Mouse (Mus musculus): ENCODE data around the gene BC048562. TPM values are rescaled to one million over a fixed set of nuclear protein-coding genes. Genes with fewer than 3 reads are reported as not detected.

The BC048562 gene
- polyA plus RNA-seq, 1 experiment: 100 TPM

GRCm38 (mm10) chr9:108398324-108398723, 38.0 kb upstream of the BC048562 start:
- Histone ChIP-seq H3K36me3 (ENCODE audit: control insufficient read depth, insufficient read depth, low read length) (peaks cover 12% of the 10 kb centered on the region), H3K4me1 (ENCODE audit: control insufficient read depth, insufficient read depth, low read length) (peaks cover 3% of the 10 kb centered on the region), H3K27ac (ENCODE audit: control insufficient read depth, insufficient read depth, low read depth, low read length) (no peak overlapping the region), H3K27me3 (ENCODE audit: control insufficient read depth, insufficient read depth, low read length) (no peaks in the 10 kb centered on the region), H3K4me3 (ENCODE audit: control insufficient read depth, low read depth, low read length) (no peak overlapping the region)
- TF ChIP-seq CTCF (IDR thresholded peaks at IDR 0.05; ENCODE audit: control insufficient read depth, insufficient read depth, insufficient replicate concordance, low read depth, low read length) (no peak), POLR2A (IDR thresholded peaks at IDR 0.05; ENCODE audit: control insufficient read depth, low read depth, low read length) (no peak)

- TF ChIP-seq CTCF (IDR thresholded peaks at IDR 0.05; ENCODE audit: control insufficient read depth, insufficient read depth, insufficient replicate concordance, low read depth, low read length) (no peak), POLR2A (IDR thresholded peaks at IDR 0.05; ENCODE audit: control insufficient read depth, low read depth, low read length) (peak; percentile 23; the same call in 1 of the 2 replicates)
- Histone ChIP-seq H3K36me3 (ENCODE audit: control insufficient read depth, insufficient read depth, low read length) (peaks cover 8% of the 10 kb centered on the region), H3K4me3 (ENCODE audit: control insufficient read depth, low read depth, low read length) (peak overlapping the region; percentile 53), H3K27me3 (ENCODE audit: control insufficient read depth, insufficient read depth, low read length) (no peaks in the 10 kb centered on the region), H3K4me1 (ENCODE audit: control insufficient read depth, insufficient read depth, low read length) (peaks cover 4% of the 10 kb centered on the region), H3K27ac (ENCODE audit: control insufficient read depth, insufficient read depth, low read depth, low read length) (peak overlapping the region; percentile 89)
These were observed 34.9 kb upstream of the BC048562 start for GRCm38 (mm10) chr9:108401186-108401960.

GRCm38 (mm10) chr9:108403081-108403480, 33.2 kb upstream of the BC048562 start:
- Histone ChIP-seq H3K27ac (ENCODE audit: control insufficient read depth, insufficient read depth, low read depth, low read length) (peak overlapping the region; percentile 46; the same call in 1 of the 2 replicates), H3K4me3 (ENCODE audit: control insufficient read depth, low read depth, low read length) (peak overlapping the region; percentile 20; the same call in 1 of the 2 replicates), H3K4me1 (ENCODE audit: control insufficient read depth, insufficient read depth, low read length) (peaks cover 4% of the 10 kb centered on the region), H3K27me3 (ENCODE audit: control insufficient read depth, insufficient read depth, low read length) (no peaks in the 10 kb centered on the region), H3K36me3 (ENCODE audit: control insufficient read depth, insufficient read depth, low read length) (peaks cover 5% of the 10 kb centered on the region)
- TF ChIP-seq POLR2A (IDR thresholded peaks at IDR 0.05; ENCODE audit: control insufficient read depth, low read depth, low read length) (no peak), CTCF (IDR thresholded peaks at IDR 0.05; ENCODE audit: control insufficient read depth, insufficient read depth, insufficient replicate concordance, low read depth, low read length) (no peak)

- no peak overlapping the region for H3K4me3 ChIP-seq (ENCODE audit: control insufficient read depth, low read depth, low read length)
- TF ChIP-seq CTCF (IDR thresholded peaks at IDR 0.05; ENCODE audit: control insufficient read depth, insufficient read depth, insufficient replicate concordance, low read depth, low read length) (no peak), POLR2A (IDR thresholded peaks at IDR 0.05; ENCODE audit: control insufficient read depth, low read depth, low read length) (no peak)
- H3K36me3 ChIP-seq (ENCODE audit: control insufficient read depth, insufficient read depth, low read length): peaks cover 5% of the 10 kb centered on the region
- peaks cover 4% of the 10 kb centered on the region for H3K4me1 ChIP-seq (ENCODE audit: control insufficient read depth, insufficient read depth, low read length)
- peak overlapping the region; percentile 43 for H3K27ac ChIP-seq (ENCODE audit: control insufficient read depth, insufficient read depth, low read depth, low read length)
- H3K27me3 ChIP-seq (ENCODE audit: control insufficient read depth, insufficient read depth, low read length): no peaks in the 10 kb centered on the region
These were observed 31.8 kb upstream of the BC048562 start for GRCm38 (mm10) chr9:108404451-108404850.

- TF ChIP-seq CTCF (IDR thresholded peaks at IDR 0.05; ENCODE audit: control insufficient read depth, insufficient read depth, insufficient replicate concordance, low read depth, low read length): no peak
- no peak for TF ChIP-seq POLR2A (IDR thresholded peaks at IDR 0.05; ENCODE audit: control insufficient read depth, low read depth, low read length)
- Histone ChIP-seq H3K27ac (ENCODE audit: control insufficient read depth, insufficient read depth, low read depth, low read length) (no peak overlapping the region), H3K27me3 (ENCODE audit: control insufficient read depth, insufficient read depth, low read length) (no peaks in the 10 kb centered on the region), H3K4me3 (ENCODE audit: control insufficient read depth, low read depth, low read length) (no peak overlapping the region), H3K36me3 (ENCODE audit: control insufficient read depth, insufficient read depth, low read length) (no peaks in the 10 kb centered on the region), H3K4me1 (ENCODE audit: control insufficient read depth, insufficient read depth, low read length) (peaks cover 2% of the 10 kb centered on the region; the same call in 1 of the 2 replicates)
These were observed 26.7 kb upstream of the BC048562 start for GRCm38 (mm10) chr9:108409535-108409934.

GRCm38 (mm10) chr9:108411381-108411942, 24.8 kb upstream of the BC048562 start:
- H3K4me3 ChIP-seq (ENCODE audit: control insufficient read depth, low read depth, low read length): no peak overlapping the region
- H3K4me1 ChIP-seq (ENCODE audit: control insufficient read depth, insufficient read depth, low read length): no peaks in the 10 kb centered on the region
- no peak overlapping the region for H3K27ac ChIP-seq (ENCODE audit: control insufficient read depth, insufficient read depth, low read depth, low read length)
- H3K27me3 ChIP-seq (ENCODE audit: control insufficient read depth, insufficient read depth, low read length): no peaks in the 10 kb centered on the region
- no peak for TF ChIP-seq CTCF (IDR thresholded peaks at IDR 0.05; ENCODE audit: control insufficient read depth, insufficient read depth, insufficient replicate concordance, low read depth, low read length)
- TF ChIP-seq POLR2A (IDR thresholded peaks at IDR 0.05; ENCODE audit: control insufficient read depth, low read depth, low read length): no peak
- H3K36me3 ChIP-seq (ENCODE audit: control insufficient read depth, insufficient read depth, low read length): no peaks in the 10 kb centered on the region; the same call in 1 of the 2 replicates

- no peaks in the 10 kb centered on the region; the same call in 1 of the 2 replicates for H3K36me3 ChIP-seq (ENCODE audit: control insufficient read depth, insufficient read depth, low read length)
- H3K4me1 ChIP-seq (ENCODE audit: control insufficient read depth, insufficient read depth, low read length): no peaks in the 10 kb centered on the region
- H3K27ac ChIP-seq (ENCODE audit: control insufficient read depth, insufficient read depth, low read depth, low read length): no peak overlapping the region
- no peaks in the 10 kb centered on the region for H3K27me3 ChIP-seq (ENCODE audit: control insufficient read depth, insufficient read depth, low read length)
- TF ChIP-seq POLR2A (IDR thresholded peaks at IDR 0.05; ENCODE audit: control insufficient read depth, low read depth, low read length): no peak
- no peak for TF ChIP-seq CTCF (IDR thresholded peaks at IDR 0.05; ENCODE audit: control insufficient read depth, insufficient read depth, insufficient replicate concordance, low read depth, low read length)
- no peak overlapping the region for H3K4me3 ChIP-seq (ENCODE audit: control insufficient read depth, low read depth, low read length)
These were observed 24.1 kb upstream of the BC048562 start for GRCm38 (mm10) chr9:108412221-108412620.
